In genomic region chr17:56615792-56616191, GRCm38 (mm10) we compare ENCODE assay signal across 17 mouse cellular contexts. TPM values are rescaled to one million over a fixed set of nuclear protein-coding genes. Genes with fewer than 3 reads are reported as not detected.
DNase-seq lines count a peak whose midpoint lies in the region; ATAC-seq and TF ChIP-seq lines count a peak whose summit lies in the region.
"Had no signal": no experiment of that assay in that cellular context is flagged by ENCODE, and none has a peak within 500 bp of the region (broad histone marks: within the 10 kb centered on the region; RNA-seq: fewer than 3 reads in every experiment).

No protein-coding gene starts in this region.

- no peak for TF ChIP-seq POLR2A in MEL (IDR thresholded peaks at IDR 0.05; ENCODE audit: control insufficient read depth in 1 of 2, insufficient read depth in 1 of 2, low read depth in 1 of 2, low read length in 2 of 2, poor library complexity in 1 of 2)

- no peaks in the 10 kb centered on the region for H3K27me3 ChIP-seq in lung, embryonic 15.5 days
- no peaks in the 10 kb centered on the region for H3K27me3 ChIP-seq in MEL (ENCODE audit: control insufficient read depth in 1 of 2, insufficient read depth in 2 of 2, low read length in 2 of 2)
- no peaks in the 10 kb centered on the region for H3K27me3 ChIP-seq in liver, embryonic 13.5 days
- H3K27me3 ChIP-seq in kidney, embryonic 16.5 days (ENCODE audit: insufficient read depth, low read length) = no peaks in the 10 kb centered on the region

- no peak overlapping the region for H3K27ac ChIP-seq in lung, embryonic 15.5 days
- no peak overlapping the region for H3K27ac ChIP-seq in MEL (ENCODE audit: control insufficient read depth, low read depth, low read length)
- no peak overlapping the region for H3K27ac ChIP-seq in liver, embryonic 13.5 days
- H3K27ac ChIP-seq in kidney, embryonic 16.5 days (ENCODE audit: low read length) = no peak overlapping the region
- H3K27ac ChIP-seq: liver, embryonic 14.5 days had no signal

- no peak for ATAC-seq in lung, embryonic 15.5 days (ENCODE audit: borderline replicate concordance, extremely low read depth, low FRiP score, low TSS enrichment)
- ATAC-seq in liver, embryonic 13.5 days (ENCODE audit: low read depth) = no peak
- ATAC-seq in kidney, embryonic 16.5 days (ENCODE audit: low FRiP score, low TSS enrichment) = no peak
- ATAC-seq: hindbrain, embryonic 16.5 days had no signal

- 79% methylated on average over 4 of the region's 4 CpGs for WGBS in lung, embryonic 15.5 days
- WGBS in liver, embryonic 13.5 days (ENCODE audit: insufficient replicate concordance) = 79% methylated on average over 4 of the region's 4 CpGs
- WGBS in kidney, embryonic 16.5 days = 89% methylated on average over 4 of the region's 4 CpGs

- H3K4me1 ChIP-seq in lung, embryonic 15.5 days = peaks cover 18% of the 10 kb centered on the region
- H3K4me1 ChIP-seq in MEL (ENCODE audit: control insufficient read depth in 1 of 2, insufficient read depth in 2 of 2, low read length in 2 of 2) = peaks cover 0 to 9% of the 10 kb centered on the region in 2 experiments; a peak in 2 of 4 replicates
- peaks cover 55% of the 10 kb centered on the region for H3K4me1 ChIP-seq in liver, embryonic 13.5 days (replicated peaks)
- peaks cover 24% of the 10 kb centered on the region for H3K4me1 ChIP-seq in kidney, embryonic 16.5 days (ENCODE audit: insufficient read depth, low read length)

- H3K9me3 ChIP-seq in lung, embryonic 15.5 days = no peaks in the 10 kb centered on the region
- H3K9me3 ChIP-seq in MEL (replicated peaks; ENCODE audit: insufficient read depth, low read length) = no peaks in the 10 kb centered on the region
- no peaks in the 10 kb centered on the region for H3K9me3 ChIP-seq in liver, embryonic 13.5 days (replicated peaks)
- H3K9me3 ChIP-seq in kidney, embryonic 16.5 days (ENCODE audit: low read length) = no peaks in the 10 kb centered on the region

- no peak overlapping the region for H3K9ac ChIP-seq in lung, embryonic 15.5 days
- H3K9ac ChIP-seq in MEL (ENCODE audit: control insufficient read depth, low read depth, low read length, poor library complexity, severe bottlenecking) = no peak overlapping the region
- 0 out of 2 replicates have a peak overlapping the region, but pooled peaks have one; percentile 89 for H3K9ac ChIP-seq in liver, embryonic 13.5 days
- no peak overlapping the region for H3K9ac ChIP-seq in kidney, embryonic 16.5 days (replicated peaks; ENCODE audit: low read length)
- H3K9ac ChIP-seq: liver, embryonic 14.5 days had no signal

- H3K79me2 ChIP-seq in MEL (ENCODE audit: control insufficient read depth, insufficient read depth, low read length, poor library complexity) = peaks cover 22% of the 10 kb centered on the region

- TF ChIP-seq RAD21 in MEL (IDR thresholded peaks at IDR 0.05; ENCODE audit: low read depth, low read length) = no peak

- DNase-seq in heart, adult 11 months = peak; percentile 90
- DNase-seq in heart, postnatal 25 days (ENCODE audit: low spot score) = no peak
- DNase-seq in lung, postnatal 4 days = no peak
- DNase-seq in MEL (ENCODE audit: low read depth, low spot score) = peak; percentile 34
- DNase-seq in liver, embryonic 13.5 days = no peak
- DNase-seq: B cell, adult 2 months; heart, adult 18-20 months; kidney, adult 2 months; kidney, postnatal 25 days; layer of hippocampus, adult 9-11 months; lung, postnatal 10 days; right cerebral cortex, adult 18-20 months had no signal

- H3K36me3 ChIP-seq in lung, embryonic 15.5 days = peaks cover 66% of the 10 kb centered on the region
- H3K36me3 ChIP-seq in MEL (ENCODE audit: control insufficient read depth in 1 of 2, insufficient read depth in 2 of 2, low read length in 2 of 2) = peaks cover 3 to 12% of the 10 kb centered on the region in 2 experiments; a peak in 3 of 4 replicates
- H3K36me3 ChIP-seq in liver, embryonic 13.5 days = peaks cover 69% of the 10 kb centered on the region
- peaks cover 59% of the 10 kb centered on the region for H3K36me3 ChIP-seq in kidney, embryonic 16.5 days (ENCODE audit: insufficient read depth, low read length)

- intact Hi-C loops in heart, postnatal 25 days (cut with DNase I) = no loop called here

- 0 out of 2 replicates have a peak overlapping the region, but pooled peaks have one; percentile 6 for H3K4me2 ChIP-seq in lung, embryonic 15.5 days
- H3K4me2 ChIP-seq in liver, embryonic 13.5 days = no peak overlapping the region
- H3K4me2 ChIP-seq in kidney, embryonic 16.5 days (replicated peaks; ENCODE audit: low read depth, low read length) = no peak overlapping the region

- no peak for TF ChIP-seq CTCF in MEL (IDR thresholded peaks at IDR 0.05 in 2 of 3, conservative IDR thresholded peaks at IDR 0.05 in 1 of 3; ENCODE audit: control insufficient read depth in 1 of 3, insufficient read depth in 1 of 3, low read depth in 2 of 3, low read length in 3 of 3, poor library complexity in 1 of 3, severe bottlenecking in 1 of 3)

- H3K4me3 ChIP-seq in lung, embryonic 15.5 days = no peak overlapping the region
- no peak overlapping the region for H3K4me3 ChIP-seq in MEL (ENCODE audit: control insufficient read depth in 1 of 2, insufficient read depth in 1 of 2, low read depth in 2 of 2, low read length in 2 of 2)
- peak overlapping the region; percentile 77 for H3K4me3 ChIP-seq in liver, embryonic 13.5 days (replicated peaks)
- H3K4me3 ChIP-seq in kidney, embryonic 16.5 days (ENCODE audit: low read length) = no peak overlapping the region

- no peak for TF ChIP-seq EP300 in MEL (IDR thresholded peaks at IDR 0.05; ENCODE audit: low read depth in 1 of 2, low read length in 2 of 2)

TF ChIP-seq in MEL, 35 proteins besides CTCF, POLR2A, EP300 and RAD21 (continues in another document):
- TF ChIP-seq NELFE (IDR thresholded peaks at IDR 0.05; ENCODE audit: low read depth, low read length) = no peak
- no peak for TF ChIP-seq POLR2AphosphoS5 (IDR thresholded peaks at IDR 0.05; ENCODE audit: borderline replicate concordance, low read depth, low read length)
- no peak for TF ChIP-seq TCF12 (IDR thresholded peaks at IDR 0.05; ENCODE audit: low read depth, low read length)
- no peak for TF ChIP-seq CHD2 (IDR thresholded peaks at IDR 0.05; ENCODE audit: low read length)
- no peak for TF ChIP-seq MAX (IDR thresholded peaks at IDR 0.05; ENCODE audit: low read length)
- TF ChIP-seq NRF1 (IDR thresholded peaks at IDR 0.05; ENCODE audit: insufficient read depth, low read depth, low read length, poor library complexity, severe bottlenecking) = no peak
- no peak for TF ChIP-seq ELF1 (IDR thresholded peaks at IDR 0.05; ENCODE audit: low read depth, low read length)
- no peak for TF ChIP-seq UBTF (IDR thresholded peaks at IDR 0.05; ENCODE audit: borderline replicate concordance, insufficient read depth, low read depth, low read length)
- TF ChIP-seq POLR2AphosphoS2 (IDR thresholded peaks at IDR 0.05; ENCODE audit: low read length) = no peak; the same call in none of the 2 replicates
- no peak for TF ChIP-seq USF1 (IDR thresholded peaks at IDR 0.05; ENCODE audit: low read depth, low read length)

RNA-seq across cellular contexts. Expression of gene Rpl36, which starts 2.6 kb away (rescaled TPM):
- 100 to 1,000 TPM; 692 to 724 TPM for total RNA-seq in heart, postnatal 25 days (2021)
- 1,553 and 1,704 TPM in 2 replicates for polyA plus RNA-seq in lung, embryonic 15.5 days (2015; fragmentation: Nextera tagmentation; extraction: Ambion mirVana)
- 3,804 and 3,914 TPM in 2 replicates for total RNA-seq in MEL (2012; rRNA removed)
- 1,000 to 10,000 TPM in 1 of 2 experiments, not detected in 1; 2,385 TPM for polyA plus RNA-seq in MEL (2012; ENCODE audit: insufficient read depth in 1 of 2, insufficient read length in 2 of 2, low read depth in 1 of 2, low replicate concordance in 2 of 2, missing spikeins in 1 of 2)
- 1,217 and 1,404 TPM in 2 replicates for polyA plus RNA-seq in liver, embryonic 13.5 days (2015; fragmentation: Nextera tagmentation; extraction: Ambion mirVana)
- 1,616 and 1,628 TPM in 2 replicates for polyA plus RNA-seq in kidney, embryonic 16.5 days (2015; fragmentation: Nextera tagmentation; extraction: Ambion mirVana)

RNA-seq across cellular contexts. Expression of gene 2410015M20Rik, which starts 6.2 kb away (rescaled TPM):
- 100 to 1,000 TPM; 343 to 364 TPM for total RNA-seq in heart, postnatal 25 days (2021)
- 206 and 215 TPM in 2 replicates for polyA plus RNA-seq in lung, embryonic 15.5 days (2015; fragmentation: Nextera tagmentation; extraction: Ambion mirVana)
- total RNA-seq in MEL (2012; rRNA removed) = 281 and 334 TPM in 2 replicates
- 100 to 1,000 TPM in 1 of 2 experiments, not detected in 1; 274 TPM for polyA plus RNA-seq in MEL (2012; ENCODE audit: insufficient read depth in 1 of 2, insufficient read length in 2 of 2, low read depth in 1 of 2, low replicate concordance in 2 of 2, missing spikeins in 1 of 2)
- polyA plus RNA-seq in liver, embryonic 13.5 days (2015; fragmentation: Nextera tagmentation; extraction: Ambion mirVana) = 157 and 167 TPM in 2 replicates
- 242 and 284 TPM in 2 replicates for polyA plus RNA-seq in kidney, embryonic 16.5 days (2015; fragmentation: Nextera tagmentation; extraction: Ambion mirVana)

RNA-seq across cellular contexts. Expression of gene Lonp1, which starts 10.9 kb away (rescaled TPM):
- 100 to 1,000 TPM; 107 to 112 TPM for total RNA-seq in heart, postnatal 25 days (2021)
- polyA plus RNA-seq in lung, embryonic 15.5 days (2015; fragmentation: Nextera tagmentation; extraction: Ambion mirVana) = 51.7 and 54.0 TPM in 2 replicates
- total RNA-seq in MEL (2012; rRNA removed) = 162 and 203 TPM in 2 replicates
- polyA plus RNA-seq in MEL (2012; ENCODE audit: insufficient read depth in 1 of 2, insufficient read length in 2 of 2, low read depth in 1 of 2, low replicate concordance in 2 of 2, missing spikeins in 1 of 2) = 100 to 1,000 TPM; 197 to 296 TPM
- polyA plus RNA-seq in liver, embryonic 13.5 days (2015; fragmentation: Nextera tagmentation; extraction: Ambion mirVana) = 41.0 and 42.2 TPM in 2 replicates
- 66.1 and 66.4 TPM in 2 replicates for polyA plus RNA-seq in kidney, embryonic 16.5 days (2015; fragmentation: Nextera tagmentation; extraction: Ambion mirVana)

RNA-seq across cellular contexts. Expression of gene Catsperd, which starts 12.2 kb away (rescaled TPM):
- not detected for total RNA-seq in heart, postnatal 25 days (2021)
- polyA plus RNA-seq in lung, embryonic 15.5 days (2015; fragmentation: Nextera tagmentation; extraction: Ambion mirVana) = 0.52 and 1.2 TPM in 2 replicates
- total RNA-seq in MEL (2012; rRNA removed) = 0.33 and 0.46 TPM in 2 replicates
- polyA plus RNA-seq in MEL (2012; ENCODE audit: insufficient read depth in 1 of 2, insufficient read length in 2 of 2, low read depth in 1 of 2, low replicate concordance in 2 of 2, missing spikeins in 1 of 2) = 1 to 10 TPM in 1 of 2 experiments, not detected in 1; 1.1 TPM
- polyA plus RNA-seq in liver, embryonic 13.5 days (2015; fragmentation: Nextera tagmentation; extraction: Ambion mirVana) = 0.37 and 0.64 TPM in 2 replicates
- 1.1 and 1.3 TPM in 2 replicates for polyA plus RNA-seq in kidney, embryonic 16.5 days (2015; fragmentation: Nextera tagmentation; extraction: Ambion mirVana)
- total RNA-seq: gastrocnemius, adult 8-10 months had no signal

RNA-seq across cellular contexts. Expression of gene Safb, which starts 31.2 kb away (rescaled TPM):
- 10 to 100 TPM; 64.3 to 72.3 TPM for total RNA-seq in heart, postnatal 25 days (2021)
- 92.7 and 96.6 TPM in 2 replicates for polyA plus RNA-seq in lung, embryonic 15.5 days (2015; fragmentation: Nextera tagmentation; extraction: Ambion mirVana)
- total RNA-seq in MEL (2012; rRNA removed) = 87.3 and 103 TPM in 2 replicates
- polyA plus RNA-seq in MEL (2012; ENCODE audit: insufficient read depth in 1 of 2, insufficient read length in 2 of 2, low read depth in 1 of 2, low replicate concordance in 2 of 2, missing spikeins in 1 of 2) = 100 to 1,000 TPM in 1 of 2 experiments, not detected in 1; 203 TPM
- 44.4 and 59.7 TPM in 2 replicates for polyA plus RNA-seq in liver, embryonic 13.5 days (2015; fragmentation: Nextera tagmentation; extraction: Ambion mirVana)
- polyA plus RNA-seq in kidney, embryonic 16.5 days (2015; fragmentation: Nextera tagmentation; extraction: Ambion mirVana) = 123 and 133 TPM in 2 replicates

Comparison
In these comparisons a context has a peak if more than half of its experiments do, and no peak if none do; other contexts are left out.
1. DNase-seq: peak in heart, adult 11 months (single experiment) and MEL (single experiment); none in heart, postnatal 25 days (single experiment), lung, postnatal 4 days (0 of 2) and liver, embryonic 13.5 days (single experiment).